Mouse (Mus musculus) midbrain, embryonic 11.5 days (tissue): ENCODE results near the gene P3h4. TPM values are rescaled to one million over a fixed set of nuclear protein-coding genes. Genes with fewer than 3 reads are reported as not detected.

Source experiments
- ATAC-seq: fragments of 200-750 bp; cut with Nextera tagmentation; 2 replicates; pipeline ENCODE4 v1.8.0; 2017; ENCODE audit warnings: moderate TSS enrichment, moderate library complexity; ENCODE audit not compliant: low FRiP score
- DNase-seq: peaks from one replicate; pipeline ENCODE4 v3.0.0; 2015; ENCODE audit warnings: low spot score; ENCODE audit errors: missing footprints
- H3K27ac ChIP-seq: fragments of 300-500 bp; sonication (generic); 2 replicates; pipeline ENCODE4 v1.5.1; 2014; ENCODE audit warnings: low read depth, low read length
- H3K27me3 ChIP-seq: fragments of 300-500 bp; sonication (generic); 2 replicates; pipeline ENCODE4 v1.6.1; 2014; ENCODE audit warnings: mild to moderate bottlenecking, low read length, moderate library complexity, mixed read lengths; ENCODE audit not compliant: control insufficient read depth, insufficient read depth
- H3K36me3 ChIP-seq: fragments of 300-500 bp; sonication (generic); 2 replicates; pipeline ENCODE4 v1.6.1; 2014; ENCODE audit warnings: mild to moderate bottlenecking, low read length, moderate library complexity, mixed read lengths; ENCODE audit not compliant: control insufficient read depth, insufficient read depth
- H3K4me1 ChIP-seq: fragments of 300-500 bp; sonication (generic); 2 replicates; pipeline ENCODE4 v1.6.1; 2014; ENCODE audit warnings: low read length; ENCODE audit not compliant: control insufficient read depth, insufficient read depth
- H3K4me2 ChIP-seq: fragments of 300-500 bp; sonication (generic); 2 replicates; pipeline ENCODE4 v1.6.1; 2014; ENCODE audit warnings: mild to moderate bottlenecking, moderate library complexity
- H3K4me3 ChIP-seq: fragments of 300-500 bp; sonication (generic); 2 replicates; pipeline ENCODE4 v1.5.1; 2014; ENCODE audit warnings: low read depth, low read length
- H3K9ac ChIP-seq: fragments of 300-500 bp; sonication (generic); 2 replicates; pipeline ENCODE4 v1.6.1; 2014; ENCODE audit warnings: low read length
- H3K9me3 ChIP-seq: fragments of 300-500 bp; sonication (generic); 2 replicates; pipeline ENCODE4 v1.6.1; 2016; ENCODE audit warnings: low read length; ENCODE audit not compliant: control insufficient read depth
- WGBS: fragments of 180-500 bp; shearing (Covaris S2); extraction: QIAGEN DNeasy Blood & Tissue Kit; methylation state at CpG from one replicate; pipeline ENCODE4 v1.1.7; 2014; 5-methylcytosine and 5-hydroxymethylcytosine counted together
- polyA plus RNA-seq: library from polyadenylated mRNA; unstranded; fragments of >200 nt; fragmentation: Nextera tagmentation; extraction: Ambion mirVana; gene quantifications from 2 replicates; pipeline ENCODE4 v1.2.1, GENCODE M21; 2014

The P3h4 gene
- polyA plus RNA-seq, 1 experiment from 2014 or later: 19.3 TPM

GRCm38 (mm10) chr11:100435678-100436246, 21.1 kb upstream of the P3h4 start:
- Histone ChIP-seq H3K27ac (no peak overlapping the region), H3K9ac (no peak overlapping the region), H3K9me3 (no peaks in the 10 kb centered on the region), H3K27me3 (no peaks in the 10 kb centered on the region), H3K4me3 (no peak overlapping the region), H3K36me3 (0 out of 2 replicates have a peak, but pooled peaks cover 2% of the 10 kb centered on the region), H3K4me1 (peaks cover 3% of the 10 kb centered on the region; the same call in 1 of the 2 replicates), H3K4me2 (no peak overlapping the region)
- WGBS: 40% methylated on average over 9 of the region's 9 CpGs
- peak; percentile 66 for DNase-seq
- no peak for ATAC-seq

- 97% methylated on average over 5 of the region's 5 CpGs for WGBS
- H3K36me3 ChIP-seq: no peaks in the 10 kb centered on the region
- H3K4me2 ChIP-seq: no peak overlapping the region
- no peaks in the 10 kb centered on the region for H3K4me1 ChIP-seq
- H3K27me3 ChIP-seq: no peaks in the 10 kb centered on the region
- no peak overlapping the region for H3K27ac ChIP-seq
- DNase-seq (no peak), ATAC-seq (no peak)
- no peak overlapping the region for H3K4me3 ChIP-seq
- no peaks in the 10 kb centered on the region for H3K9me3 ChIP-seq
- H3K9ac ChIP-seq: no peak overlapping the region
Measured at GRCm38 (mm10) chr11:100432002-100432401, 17.4 kb upstream of the P3h4 start.

- Histone ChIP-seq H3K36me3 (no peaks in the 10 kb centered on the region), H3K4me1 (no peaks in the 10 kb centered on the region), H3K9me3 (no peaks in the 10 kb centered on the region), H3K4me3 (no peak overlapping the region), H3K9ac (no peak overlapping the region), H3K27ac (no peak overlapping the region), H3K27me3 (no peaks in the 10 kb centered on the region), H3K4me2 (no peak overlapping the region)
- WGBS: 96% methylated on average over 7 of the region's 7 CpGs
- no peak for ATAC-seq
- peak; percentile 53 for DNase-seq
Measured at GRCm38 (mm10) chr11:100430052-100430451, 15.4 kb upstream of the P3h4 start.

- ATAC-seq (no peak), DNase-seq (no peak)
- Histone ChIP-seq H3K9ac (no peak overlapping the region), H3K27ac (no peak overlapping the region), H3K4me3 (no peak overlapping the region), H3K36me3 (no peaks in the 10 kb centered on the region), H3K27me3 (no peaks in the 10 kb centered on the region), H3K9me3 (no peaks in the 10 kb centered on the region), H3K4me2 (no peak overlapping the region), H3K4me1 (no peaks in the 10 kb centered on the region)
- WGBS: 88% methylated on average over 9 of the region's 9 CpGs
Measured at GRCm38 (mm10) chr11:100428612-100429199, 14.1 kb upstream of the P3h4 start.

- H3K4me3 ChIP-seq: no peak overlapping the region
- H3K27me3 ChIP-seq: no peaks in the 10 kb centered on the region
- no peak overlapping the region for H3K9ac ChIP-seq
- H3K4me2 ChIP-seq: no peak overlapping the region
- DNase-seq (no peak), ATAC-seq (no peak)
- H3K9me3 ChIP-seq: no peaks in the 10 kb centered on the region
- WGBS: 86% methylated on average over 3 of the region's 3 CpGs
- no peaks in the 10 kb centered on the region for H3K36me3 ChIP-seq
- H3K27ac ChIP-seq: no peak overlapping the region
- H3K4me1 ChIP-seq: no peaks in the 10 kb centered on the region
Measured at GRCm38 (mm10) chr11:100426820-100427219, 12.2 kb upstream of the P3h4 start.

- Histone ChIP-seq H3K9me3 (no peaks in the 10 kb centered on the region), H3K4me2 (no peak overlapping the region), H3K27me3 (no peaks in the 10 kb centered on the region), H3K27ac (no peak overlapping the region), H3K36me3 (no peaks in the 10 kb centered on the region), H3K4me1 (no peaks in the 10 kb centered on the region), H3K4me3 (no peak overlapping the region), H3K9ac (no peak overlapping the region)
- DNase-seq (peak; percentile 89), ATAC-seq (no peak)
- WGBS: 36% methylated on average over 7 of the region's 7 CpGs
Measured at GRCm38 (mm10) chr11:100425851-100426250, 11.2 kb upstream of the P3h4 start.

GRCm38 (mm10) chr11:100423836-100424235, 9.2 kb upstream of the P3h4 start:
- no peak overlapping the region for H3K9ac ChIP-seq
- no peaks in the 10 kb centered on the region for H3K27me3 ChIP-seq
- no peaks in the 10 kb centered on the region for H3K36me3 ChIP-seq
- no peaks in the 10 kb centered on the region for H3K4me1 ChIP-seq
- no peaks in the 10 kb centered on the region for H3K9me3 ChIP-seq
- no peak overlapping the region for H3K4me2 ChIP-seq
- no peak overlapping the region for H3K27ac ChIP-seq
- 91% methylated on average over 7 of the region's 7 CpGs for WGBS
- ATAC-seq: no peak
- no peak for DNase-seq
- no peak overlapping the region for H3K4me3 ChIP-seq

- 47% methylated on average over 8 of the region's 8 CpGs for WGBS
- H3K4me2 ChIP-seq: no peak overlapping the region
- no peaks in the 10 kb centered on the region; the same call in 1 of the 2 replicates for H3K27me3 ChIP-seq
- no peaks in the 10 kb centered on the region for H3K4me1 ChIP-seq
- ATAC-seq (no peak), DNase-seq (no peak)
- H3K9me3 ChIP-seq: no peaks in the 10 kb centered on the region
- no peak overlapping the region for H3K4me3 ChIP-seq
- H3K9ac ChIP-seq: no peak overlapping the region
- no peaks in the 10 kb centered on the region for H3K36me3 ChIP-seq
- H3K27ac ChIP-seq: no peak overlapping the region
Measured at GRCm38 (mm10) chr11:100421537-100421936, 6.9 kb upstream of the P3h4 start.

- Histone ChIP-seq H3K4me3 (peak within 1 kb of the TSS; percentile 64), H3K4me1 (peaks cover 6% of the 10 kb centered on the region), H3K36me3 (no peaks in the 10 kb centered on the region), H3K27ac (no peak within 1 kb of the TSS), H3K27me3 (peaks cover 19% of the 10 kb centered on the region), H3K4me2 (peak within 1 kb of the TSS; percentile 65), H3K9me3 (no peaks in the 10 kb centered on the region), H3K9ac (peak within 1 kb of the TSS; percentile 74)
- ATAC-seq (peak; percentile 67), DNase-seq (peak; percentile 94)
- under 1% methylated on average over 30 of the region's 31 CpGs for WGBS
Measured at GRCm38 (mm10) chr11:100414914-100415822, 532 bp upstream of the P3h4 start, which contains the start of gene Fkbp10. Gene Fkbp10 (plus strand): TSS chr11:100415697.
